Mouse (Mus musculus) gastrocnemius, postnatal 25 days (tissue): ENCODE measurements around the gene Olfr895. TPM values are rescaled to one million over a fixed set of nuclear protein-coding genes. Genes with fewer than 3 reads are reported as not detected.

ENCODE experiments used
- DNase-seq: peaks from one replicate; pipeline ENCODE4 v3.0.0; 2022
- long read RNA-seq, 2 experiments: library from polyadenylated mRNA; stranded (forward); transcript quantifications; one replicate each; pipeline ENCODE4 v2.0.0; 2021
- total RNA-seq, 2 experiments: library from RNA; stranded (reverse); gene quantifications; 1 replicate in 1 of 2; 2 replicates in 1 of 2; pipeline ENCODE4 v1.2.3; 2021

Gene Olfr895
- not detected for total RNA-seq
- long read RNA-seq, experiment 1 = 0 reads
- long read RNA-seq, experiment 2 = 0 reads

GRCm38 (mm10) chr9:38267551-38267950, at the start of gene Olfr895:
TSS of gene Olfr895 (plus strand) at chr9:38267851.
- no peak for DNase-seq

- DNase-seq = no peak
Observed at GRCm38 (mm10) chr9:38252474-38252873, 15.2 kb upstream of the Olfr895 start, which contains the start of gene Olfr143. TSS of gene Olfr143 (plus strand) at chr9:38252774.

GRCm38 (mm10) chr9:38290807-38291206, 23.2 kb downstream of the Olfr895 start, which contains the start of gene Olfr896-ps1:
TSS of gene Olfr896-ps1 (plus strand) at chr9:38291107.
- DNase-seq = no peak

Other genes starting within 250 kb of the Olfr895 start
- not detected for gene Olfr883, start 242.0 kb upstream of the Olfr895 start, total RNA-seq
- not detected for gene Olfr884, start 221.3 kb upstream of the Olfr895 start, total RNA-seq
- not detected for gene Olfr885, start 206.5 kb upstream of the Olfr895 start, total RNA-seq
- not detected for gene Olfr887, start 183.8 kb upstream of the Olfr895 start, total RNA-seq
- gene Olfr888, start 159.7 kb upstream of the Olfr895 start, total RNA-seq = not detected
- not detected for gene Olfr889, start 152.7 kb upstream of the Olfr895 start, total RNA-seq
- gene Olfr890, start 125.3 kb upstream of the Olfr895 start, total RNA-seq = not detected
- not detected for gene Olfr891, start 87.0 kb upstream of the Olfr895 start, total RNA-seq
- not detected for gene Olfr893, start 59.5 kb upstream of the Olfr895 start, total RNA-seq
- not detected for gene Olfr894, start 49.8 kb upstream of the Olfr895 start, total RNA-seq
- gene Olfr143, start 15.1 kb upstream of the Olfr895 start, total RNA-seq = not detected
- gene Olfr896-ps1, start 23.3 kb downstream of the Olfr895 start, total RNA-seq = not detected
- gene Olfr25, start 61.2 kb downstream of the Olfr895 start, total RNA-seq = not detected
- gene Olfr898, start 80.6 kb downstream of the Olfr895 start, total RNA-seq = not detected
- gene Olfr250, start 99.0 kb downstream of the Olfr895 start, total RNA-seq = not detected
- not detected for gene Olfr251, start 109.2 kb downstream of the Olfr895 start, total RNA-seq
- not detected for gene Olfr147, start 133.8 kb downstream of the Olfr895 start, total RNA-seq
- gene Olfr901, start 161.6 kb downstream of the Olfr895 start, total RNA-seq = not detected
- gene Olfr902, start 179.8 kb downstream of the Olfr895 start, total RNA-seq = not detected
- gene Olfr904, start 195.3 kb downstream of the Olfr895 start, total RNA-seq = not detected
- not detected for gene Olfr905, start 203.3 kb downstream of the Olfr895 start, total RNA-seq
- gene Olfr906, start 219.2 kb downstream of the Olfr895 start, total RNA-seq = not detected
- not detected for gene Olfr907, start 227.9 kb downstream of the Olfr895 start, total RNA-seq